Mouse (Mus musculus): ENCODE results near the gene Hist1h2ad.
"Not testable (repeated sequence)": the region's sequence is repeated elsewhere in the genome, so short reads cannot be mapped to it uniquely, and the experiment has no call there.

DNA sequence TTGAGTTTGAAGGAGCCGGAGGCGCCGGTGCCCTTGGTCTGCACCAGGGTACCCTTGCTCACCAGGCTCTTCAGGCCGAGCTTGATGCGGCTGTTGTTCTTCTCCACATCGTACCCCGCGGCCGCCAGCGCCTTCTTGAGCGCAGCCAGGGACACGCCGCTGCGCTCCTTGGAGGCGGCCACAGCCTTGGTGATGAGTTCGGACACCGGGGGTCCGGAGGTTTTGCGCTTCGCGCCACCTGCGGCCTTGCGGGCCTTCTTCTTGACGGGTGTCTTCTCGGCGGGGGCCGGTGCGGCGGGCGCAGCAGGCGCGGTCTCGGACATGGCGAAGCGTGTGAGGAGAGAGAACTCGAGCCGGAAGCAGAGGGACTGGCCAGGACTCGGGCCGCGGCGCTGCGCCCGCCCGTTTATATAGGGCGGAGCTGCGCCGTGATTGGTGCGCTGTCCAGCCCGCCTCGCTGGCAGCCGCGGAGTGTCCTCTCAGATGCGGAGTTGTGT lies 48.0 kb downstream of the Hist1h2ad start, which contains the start of gene Hist1h1e:
- TF ChIP-seq CTCF (IDR thresholded peaks at IDR 0.05; ENCODE audit: borderline replicate concordance, extremely low read depth, insufficient read depth, insufficient read length): not testable (repeated sequence)
- TF ChIP-seq POLR2A (IDR thresholded peaks at IDR 0.05; ENCODE audit: borderline replicate concordance, extremely low read depth, insufficient read depth, insufficient read length, poor library complexity, severe bottlenecking): peak; percentile 94
